Comparison of ENCODE assay signal across 15 mouse cellular contexts in the genomic region with DNA sequence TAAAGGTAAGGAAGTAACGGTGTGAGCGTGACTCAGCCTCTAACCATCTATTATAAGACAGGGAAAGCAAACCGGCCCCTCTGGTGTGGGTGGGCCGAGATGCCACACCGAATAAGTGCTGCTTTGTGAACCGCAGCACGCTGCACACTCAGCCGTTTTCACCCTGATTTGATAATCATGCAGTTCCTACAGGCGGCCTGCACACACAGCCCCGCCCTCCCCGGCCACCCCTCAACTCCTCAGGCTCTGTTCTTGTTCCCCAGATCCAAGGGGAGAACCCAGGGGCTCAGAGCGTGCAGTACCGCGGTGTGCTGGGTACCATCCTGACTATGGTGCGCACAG. TPM values are rescaled to one million over a fixed set of nuclear protein-coding genes. Genes with fewer than 3 reads are reported as not detected.
DNase-seq lines count a peak whose midpoint lies in the region; ATAC-seq and TF ChIP-seq lines count a peak whose summit lies in the region.
"Had no signal": no experiment of that assay in that cellular context is flagged by ENCODE, and none has a peak within 500 bp of the region (broad histone marks: within the 10 kb centered on the region; RNA-seq: fewer than 3 reads in every experiment).

No protein-coding gene starts in this region.

- no peak overlapping the region for H3K4me3 ChIP-seq in kidney, embryonic 14.5 days (ENCODE audit: low read length)
- peak overlapping the region; percentile 7 for H3K4me3 ChIP-seq in testis, adult 2 months (ENCODE audit: control insufficient read depth, low read depth, low read length)
- H3K4me3 ChIP-seq in hindbrain, postnatal 0 days (ENCODE audit: low read length) = no peak overlapping the region
- no peak overlapping the region for H3K4me3 ChIP-seq in stomach, embryonic 16.5 days (replicated peaks; ENCODE audit: low read length)
- H3K4me3 ChIP-seq: neural tube, embryonic 15.5 days had no signal

- DNase-seq in kidney, adult 8-10 months = no peak
- no peak for DNase-seq in testis, postnatal 10 days (ENCODE audit: low spot score)
- peak; percentile 37 for DNase-seq in hindbrain, postnatal 0 days (ENCODE audit: low spot score)
- DNase-seq in layer of hippocampus, postnatal 25 days (ENCODE audit: extremely low spot score in 1 of 2, low spot score in 1 of 2) = no peak
- DNase-seq in right cerebral cortex, postnatal 25 days = no peak
- DNase-seq: adrenal gland, adult 8-10 months; cerebellum, adult 9-10 months; right cerebral cortex, adult 18-20 months had no signal

- no peak for TF ChIP-seq POLR2A in testis, adult 2 months (IDR thresholded peaks at IDR 0.05; ENCODE audit: control insufficient read depth, low read depth, low read length)

- WGBS in kidney, embryonic 14.5 days = 68% methylated on average over 15 of the region's 15 CpGs
- WGBS in hindbrain, postnatal 0 days = 67% methylated on average over 15 of the region's 15 CpGs
- WGBS in stomach, embryonic 16.5 days = 62% methylated on average over 15 of the region's 15 CpGs

- no peaks in the 10 kb centered on the region for H3K27me3 ChIP-seq in kidney, embryonic 14.5 days (ENCODE audit: control insufficient read depth, insufficient read depth, low read length)
- H3K27me3 ChIP-seq in testis, adult 2 months (ENCODE audit: control insufficient read depth, insufficient read depth, low read length) = no peaks in the 10 kb centered on the region
- H3K27me3 ChIP-seq in hindbrain, postnatal 0 days (ENCODE audit: insufficient read depth, low read length) = no peaks in the 10 kb centered on the region
- H3K27me3 ChIP-seq in stomach, embryonic 16.5 days (ENCODE audit: control insufficient read depth, insufficient read depth, low read length) = no peaks in the 10 kb centered on the region
- H3K27me3 ChIP-seq: neural tube, embryonic 15.5 days had no signal

- H3K9me3 ChIP-seq in kidney, embryonic 14.5 days (ENCODE audit: control insufficient read depth, low read length) = no peaks in the 10 kb centered on the region
- no peaks in the 10 kb centered on the region for H3K9me3 ChIP-seq in hindbrain, postnatal 0 days (ENCODE audit: low read length)
- H3K9me3 ChIP-seq in stomach, embryonic 16.5 days (replicated peaks; ENCODE audit: control insufficient read depth, low read length) = no peaks in the 10 kb centered on the region
- H3K9me3 ChIP-seq: neural tube, embryonic 15.5 days had no signal

- H3K4me2 ChIP-seq in kidney, embryonic 14.5 days (replicated peaks; ENCODE audit: low read depth, low read length) = no peak overlapping the region
- H3K4me2 ChIP-seq in hindbrain, postnatal 0 days (ENCODE audit: low read depth, low read length) = no peak overlapping the region
- no peak overlapping the region for H3K4me2 ChIP-seq in stomach, embryonic 16.5 days (ENCODE audit: low read depth, low read length)
- H3K4me2 ChIP-seq: neural tube, embryonic 15.5 days had no signal

- no peak overlapping the region for H3K27ac ChIP-seq in kidney, embryonic 14.5 days (ENCODE audit: low read depth, low read length)
- H3K27ac ChIP-seq in testis, adult 2 months (ENCODE audit: control insufficient read depth, insufficient read depth, low read depth, low read length) = no peak overlapping the region
- no peak overlapping the region for H3K27ac ChIP-seq in hindbrain, postnatal 0 days
- 0 out of 2 replicates have a peak overlapping the region, but pooled peaks have one; percentile 4 for H3K27ac ChIP-seq in stomach, embryonic 16.5 days (ENCODE audit: low read length)
- H3K27ac ChIP-seq: macrophage; neural tube, embryonic 15.5 days had no signal

- ATAC-seq in kidney, embryonic 14.5 days (ENCODE audit: low FRiP score, low TSS enrichment) = peak; percentile 64
- peak; percentile 34; the same call in 1 of the 2 replicates for ATAC-seq in hindbrain, postnatal 0 days
- peak; percentile 57 for ATAC-seq in stomach, embryonic 16.5 days (ENCODE audit: insufficient read depth, low FRiP score)
- ATAC-seq: inflammation-experienced regulatory T-cells, adult 6 months had no signal

- 0 out of 2 replicates have a peak, but pooled peaks cover 3% of the 10 kb centered on the region for H3K4me1 ChIP-seq in kidney, embryonic 14.5 days (ENCODE audit: control insufficient read depth, insufficient read depth, low read length)
- peaks cover 11% of the 10 kb centered on the region for H3K4me1 ChIP-seq in testis, adult 2 months (ENCODE audit: control insufficient read depth, insufficient read depth, low read length)
- 0 out of 2 replicates have a peak, but pooled peaks cover 3% of the 10 kb centered on the region for H3K4me1 ChIP-seq in hindbrain, postnatal 0 days (ENCODE audit: insufficient read depth, low read length)
- peaks cover 7% of the 10 kb centered on the region for H3K4me1 ChIP-seq in stomach, embryonic 16.5 days (ENCODE audit: control insufficient read depth, insufficient read depth, low read length)
- H3K4me1 ChIP-seq: neural tube, embryonic 15.5 days had no signal

- TF ChIP-seq CTCF in testis, adult 2 months (IDR thresholded peaks at IDR 0.05; ENCODE audit: control insufficient read depth, insufficient read depth, insufficient replicate concordance, low read depth, low read length) = no peak
- no peak for TF ChIP-seq CTCF in hindbrain, postnatal 0 days (IDR thresholded peaks at IDR 0.05; ENCODE audit: low read depth)

- no peak overlapping the region for H3K9ac ChIP-seq in kidney, embryonic 14.5 days (ENCODE audit: low read depth, low read length)
- no peak overlapping the region for H3K9ac ChIP-seq in hindbrain, postnatal 0 days (replicated peaks; ENCODE audit: low read length)
- no peak overlapping the region for H3K9ac ChIP-seq in stomach, embryonic 16.5 days (ENCODE audit: low read length)
- H3K9ac ChIP-seq: neural tube, embryonic 15.5 days had no signal

- no peaks in the 10 kb centered on the region for H3K36me3 ChIP-seq in kidney, embryonic 14.5 days (ENCODE audit: control insufficient read depth, insufficient read depth, low read length)
- no peaks in the 10 kb centered on the region for H3K36me3 ChIP-seq in testis, adult 2 months (ENCODE audit: control insufficient read depth, insufficient read depth, low read length)
- H3K36me3 ChIP-seq in hindbrain, postnatal 0 days (ENCODE audit: insufficient read depth, low read length) = no peaks in the 10 kb centered on the region
- no peaks in the 10 kb centered on the region for H3K36me3 ChIP-seq in stomach, embryonic 16.5 days (ENCODE audit: control insufficient read depth, insufficient read depth, low read length)
- H3K36me3 ChIP-seq: neural tube, embryonic 15.5 days had no signal

RNA-seq across cellular contexts. Expression of a gene that starts 7.0 kb away (rescaled TPM):
- 0.08 TPM in 1 of 2 replicates, not detected in the other for polyA plus RNA-seq in kidney, embryonic 14.5 days (2014; fragmentation: Nextera tagmentation; extraction: Ambion mirVana)
- 0.73 and 1.2 TPM in 2 replicates for polyA plus RNA-seq in testis, adult 2 months (2012; rRNA removed)
- 0.10 and 0.11 TPM in 2 replicates for total RNA-seq in hindbrain, postnatal 0 days (2014; rRNA removed)
- polyA plus RNA-seq in hindbrain, postnatal 0 days (2015; fragmentation: Nextera tagmentation; extraction: Ambion mirVana) = 0.16 TPM in 2 replicates
- 0.10 and 0.11 TPM in 2 replicates for polyA plus RNA-seq in stomach, embryonic 16.5 days (2015; fragmentation: Nextera tagmentation; extraction: Ambion mirVana)
- 1 to 10 TPM; 2.0 to 2.5 TPM for total RNA-seq in layer of hippocampus, postnatal 25 days (2021)
- total RNA-seq: monocyte, adult 5-6 weeks had no signal
- polyA plus RNA-seq: macrophage; neural tube, embryonic 15.5 days had no signal

RNA-seq across cellular contexts. Expression of a gene that starts 13.3 kb away (rescaled TPM):
- 156 and 193 TPM in 2 replicates for polyA plus RNA-seq in kidney, embryonic 14.5 days (2014; fragmentation: Nextera tagmentation; extraction: Ambion mirVana)
- 42.2 and 53.2 TPM in 2 replicates for polyA plus RNA-seq in testis, adult 2 months (2012; rRNA removed)
- total RNA-seq in hindbrain, postnatal 0 days (2014; rRNA removed) = 70.5 and 101 TPM in 2 replicates
- polyA plus RNA-seq in hindbrain, postnatal 0 days (2015; fragmentation: Nextera tagmentation; extraction: Ambion mirVana) = 112 and 113 TPM in 2 replicates
- 351 and 400 TPM in 2 replicates for polyA plus RNA-seq in stomach, embryonic 16.5 days (2015; fragmentation: Nextera tagmentation; extraction: Ambion mirVana)
- 10 to 100 TPM; 67.2 to 72.0 TPM for total RNA-seq in layer of hippocampus, postnatal 25 days (2021)

RNA-seq across cellular contexts. Expression of a gene that starts 35.0 kb away (rescaled TPM):
- polyA plus RNA-seq in kidney, embryonic 14.5 days (2014; fragmentation: Nextera tagmentation; extraction: Ambion mirVana) = 0.19 and 0.46 TPM in 2 replicates
- polyA plus RNA-seq in testis, adult 2 months (2012; rRNA removed) = 528 and 538 TPM in 2 replicates
- 3.9 and 7.1 TPM in 2 replicates for total RNA-seq in hindbrain, postnatal 0 days (2014; rRNA removed)
- 6.4 and 7.2 TPM in 2 replicates for polyA plus RNA-seq in hindbrain, postnatal 0 days (2015; fragmentation: Nextera tagmentation; extraction: Ambion mirVana)
- polyA plus RNA-seq in stomach, embryonic 16.5 days (2015; fragmentation: Nextera tagmentation; extraction: Ambion mirVana) = 0.99 and 1.0 TPM in 2 replicates
- under 1 TPM; 0.35 to 0.81 TPM for total RNA-seq in layer of hippocampus, postnatal 25 days (2021)

RNA-seq across cellular contexts. Expression of a gene that starts 57.1 kb away (rescaled TPM):
- 23.8 and 27.1 TPM in 2 replicates for polyA plus RNA-seq in kidney, embryonic 14.5 days (2014; fragmentation: Nextera tagmentation; extraction: Ambion mirVana)
- polyA plus RNA-seq in testis, adult 2 months (2012; rRNA removed) = 29.5 and 29.6 TPM in 2 replicates
- 2.8 and 7.6 TPM in 2 replicates for total RNA-seq in hindbrain, postnatal 0 days (2014; rRNA removed)
- polyA plus RNA-seq in hindbrain, postnatal 0 days (2015; fragmentation: Nextera tagmentation; extraction: Ambion mirVana) = 4.9 and 6.2 TPM in 2 replicates
- polyA plus RNA-seq in stomach, embryonic 16.5 days (2015; fragmentation: Nextera tagmentation; extraction: Ambion mirVana) = 28.6 and 34.3 TPM in 2 replicates
- total RNA-seq in layer of hippocampus, postnatal 25 days (2021) = 10 to 100 TPM in 1 of 2 experiments, 1 to 10 TPM in 1; 9.2 to 10.0 TPM

Comparison
In these comparisons a context has a peak if more than half of its experiments do, and no peak if none do; other contexts are left out.
1. RNA of a gene that starts 35.0 kb away (polyA plus RNA-seq): 528 to 538 TPM in testis, adult 2 months; 6.4 to 7.2 TPM in hindbrain, postnatal 0 days, 0.99 to 1.0 TPM in stomach, embryonic 16.5 days and 0.19 to 0.46 TPM in kidney, embryonic 14.5 days; every median in the first group is over 10 times any median in the second.
2. Peak in every context shown above with its lines, with median percentiles within 50 percentile points of each other: ATAC-seq.